ENCODE assay signal across 20 mouse cellular contexts in the genomic region with DNA sequence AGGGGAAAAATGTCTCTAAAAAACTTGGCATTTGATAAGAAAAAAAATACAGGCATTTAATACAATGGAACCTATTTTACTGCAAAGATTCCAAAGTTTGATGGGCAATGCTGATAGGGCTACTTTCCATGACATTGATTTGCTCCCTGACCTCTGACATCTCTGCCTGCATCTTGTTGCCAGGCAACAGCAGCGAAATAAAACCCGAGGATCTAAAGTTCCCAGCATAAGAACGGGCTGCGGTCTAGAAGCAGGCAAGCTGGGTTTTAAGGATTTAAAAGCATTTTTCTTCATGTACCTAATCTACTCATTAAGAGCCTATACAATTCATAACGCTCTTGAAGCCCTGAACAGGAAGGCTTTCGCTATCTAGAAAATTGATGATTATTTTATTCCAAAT. TPM values are rescaled to one million over a fixed set of nuclear protein-coding genes. Genes with fewer than 3 reads are reported as not detected.
DNase-seq lines count a peak whose midpoint lies in the region; ATAC-seq and TF ChIP-seq lines count a peak whose summit lies in the region.
"Had no signal": no experiment of that assay in that cellular context is flagged by ENCODE, and none has a peak within 500 bp of the region (broad histone marks: within the 10 kb centered on the region; RNA-seq: fewer than 3 reads in every experiment).

No protein-coding gene starts in this region.

- no peak for TF ChIP-seq POLR2A in brain, embryonic 14.5 days (IDR thresholded peaks at IDR 0.05; ENCODE audit: borderline replicate concordance, extremely low read depth, insufficient read depth, insufficient read length, poor library complexity, severe bottlenecking)

- peaks cover 10% of the 10 kb centered on the region for H3K4me1 ChIP-seq in hindbrain, embryonic 16.5 days (ENCODE audit: control insufficient read depth, insufficient read depth, low read depth, low read length)
- H3K4me1 ChIP-seq in hindbrain, embryonic 13.5 days (replicated peaks) = peaks cover 15% of the 10 kb centered on the region
- H3K4me1 ChIP-seq in embryonic facial prominence, embryonic 14.5 days (ENCODE audit: control insufficient read depth, insufficient read depth, low read length) = peaks cover 22% of the 10 kb centered on the region
- H3K4me1 ChIP-seq in neural tube, embryonic 13.5 days (replicated peaks) = peaks cover 22% of the 10 kb centered on the region
- H3K4me1 ChIP-seq in forebrain, postnatal 0 days (ENCODE audit: insufficient read depth) = no peaks in the 10 kb centered on the region
- H3K4me1 ChIP-seq: kidney, embryonic 15.5 days had no signal

- no peak overlapping the region for H3K27ac ChIP-seq in hindbrain, embryonic 16.5 days (ENCODE audit: low read depth, low read length)
- H3K27ac ChIP-seq in hindbrain, embryonic 13.5 days = no peak overlapping the region
- no peak overlapping the region for H3K27ac ChIP-seq in embryonic facial prominence, embryonic 14.5 days (replicated peaks; ENCODE audit: low read depth, low read length)
- H3K27ac ChIP-seq in neural tube, embryonic 13.5 days (replicated peaks) = 0 out of 2 replicates have a peak overlapping the region, but pooled peaks have one; percentile 28
- no peak overlapping the region for H3K27ac ChIP-seq in forebrain, postnatal 0 days (ENCODE audit: low read depth, low read length)
- H3K27ac ChIP-seq: heart, adult 2 months; kidney, embryonic 15.5 days; limb, embryonic 10.5 days had no signal

- no peak for TF ChIP-seq CTCF in brain, embryonic 14.5 days (IDR thresholded peaks at IDR 0.05; ENCODE audit: borderline replicate concordance, extremely low read depth, insufficient read depth, insufficient read length)
- no peak for TF ChIP-seq CTCF in forebrain, postnatal 0 days (IDR thresholded peaks at IDR 0.05; ENCODE audit: low read depth)

- no peaks in the 10 kb centered on the region for H3K9me3 ChIP-seq in hindbrain, embryonic 16.5 days (ENCODE audit: control insufficient read depth, low read length)
- H3K9me3 ChIP-seq in hindbrain, embryonic 13.5 days = no peaks in the 10 kb centered on the region
- no peaks in the 10 kb centered on the region for H3K9me3 ChIP-seq in embryonic facial prominence, embryonic 14.5 days (ENCODE audit: control insufficient read depth, low read length)
- no peaks in the 10 kb centered on the region for H3K9me3 ChIP-seq in neural tube, embryonic 13.5 days
- no peaks in the 10 kb centered on the region for H3K9me3 ChIP-seq in forebrain, postnatal 0 days (ENCODE audit: low read length)
- H3K9me3 ChIP-seq: kidney, embryonic 15.5 days; limb, embryonic 10.5 days had no signal

- no peak overlapping the region for H3K4me2 ChIP-seq in hindbrain, embryonic 16.5 days (ENCODE audit: low read length)
- no peak overlapping the region for H3K4me2 ChIP-seq in hindbrain, embryonic 13.5 days
- no peak overlapping the region for H3K4me2 ChIP-seq in embryonic facial prominence, embryonic 14.5 days (ENCODE audit: low read depth, low read length)
- no peak overlapping the region for H3K4me2 ChIP-seq in neural tube, embryonic 13.5 days
- H3K4me2 ChIP-seq in forebrain, postnatal 0 days (ENCODE audit: low read depth) = no peak overlapping the region
- H3K4me2 ChIP-seq: kidney, embryonic 15.5 days; liver, embryonic 11.5 days had no signal

- DNase-seq in brain, embryonic 14.5 days (ENCODE audit: low read depth) = peak; percentile 50
- peak; percentile 57 for DNase-seq in embryonic facial prominence, embryonic 14.5 days (ENCODE audit: low spot score)
- no peak for DNase-seq in ovary, postnatal 36 days (ENCODE audit: low spot score)
- DNase-seq in forebrain, postnatal 0 days = no peak
- DNase-seq: B cell, adult 2 months; cerebellum, adult 9-10 months; heart, adult 2 months; heart, postnatal 4 days; kidney, postnatal 4 days; layer of hippocampus, adult 9-11 months; lung, adult 2 months; lung, postnatal 4 days; thymus, adult 2 months had no signal

- H3K4me3 ChIP-seq in hindbrain, embryonic 16.5 days (ENCODE audit: low read length) = no peak overlapping the region
- no peak overlapping the region for H3K4me3 ChIP-seq in hindbrain, embryonic 13.5 days
- H3K4me3 ChIP-seq in embryonic facial prominence, embryonic 14.5 days (ENCODE audit: low read depth, low read length) = no peak overlapping the region
- no peak overlapping the region for H3K4me3 ChIP-seq in neural tube, embryonic 13.5 days
- no peak overlapping the region for H3K4me3 ChIP-seq in forebrain, postnatal 0 days (ENCODE audit: low read depth, low read length)
- H3K4me3 ChIP-seq: heart, adult 2 months; kidney, embryonic 15.5 days; limb, embryonic 10.5 days had no signal

- H3K36me3 ChIP-seq in hindbrain, embryonic 16.5 days (ENCODE audit: control insufficient read depth, insufficient read depth, low read length) = no peaks in the 10 kb centered on the region
- H3K36me3 ChIP-seq in hindbrain, embryonic 13.5 days = no peaks in the 10 kb centered on the region
- H3K36me3 ChIP-seq in embryonic facial prominence, embryonic 14.5 days (ENCODE audit: control insufficient read depth, insufficient read depth, low read length) = no peaks in the 10 kb centered on the region
- H3K36me3 ChIP-seq in neural tube, embryonic 13.5 days = no peaks in the 10 kb centered on the region
- no peaks in the 10 kb centered on the region for H3K36me3 ChIP-seq in forebrain, postnatal 0 days (ENCODE audit: insufficient read depth)
- H3K36me3 ChIP-seq: kidney, embryonic 15.5 days; limb, embryonic 10.5 days had no signal

- H3K9ac ChIP-seq in hindbrain, embryonic 16.5 days (ENCODE audit: low read depth, low read length) = no peak overlapping the region
- H3K9ac ChIP-seq in hindbrain, embryonic 13.5 days = no peak overlapping the region
- no peak overlapping the region; the same call in 1 of the 2 replicates for H3K9ac ChIP-seq in embryonic facial prominence, embryonic 14.5 days (ENCODE audit: low read depth, low read length)
- 0 out of 2 replicates have a peak overlapping the region, but pooled peaks have one; percentile 6 for H3K9ac ChIP-seq in neural tube, embryonic 13.5 days
- H3K9ac ChIP-seq in forebrain, postnatal 0 days = no peak overlapping the region
- H3K9ac ChIP-seq: kidney, embryonic 15.5 days had no signal

- ATAC-seq in hindbrain, embryonic 16.5 days = peak; percentile 54; the same call in 1 of the 2 replicates
- no peak for ATAC-seq in hindbrain, embryonic 13.5 days (ENCODE audit: low FRiP score)
- ATAC-seq in embryonic facial prominence, embryonic 14.5 days (ENCODE audit: low read depth) = 0 out of 2 replicates have a peak, but pooled peaks have one; percentile 47
- ATAC-seq in neural tube, embryonic 13.5 days (ENCODE audit: low read depth) = no peak
- ATAC-seq in forebrain, postnatal 0 days = no peak
- ATAC-seq: intestine, embryonic 16.5 days had no signal

- H3K27me3 ChIP-seq in hindbrain, embryonic 16.5 days (replicated peaks; ENCODE audit: control insufficient read depth, insufficient read depth, low read length) = no peaks in the 10 kb centered on the region
- no peaks in the 10 kb centered on the region for H3K27me3 ChIP-seq in hindbrain, embryonic 13.5 days
- H3K27me3 ChIP-seq in embryonic facial prominence, embryonic 14.5 days (replicated peaks; ENCODE audit: control insufficient read depth, insufficient read depth, low read length) = no peaks in the 10 kb centered on the region
- H3K27me3 ChIP-seq in neural tube, embryonic 13.5 days = no peaks in the 10 kb centered on the region
- no peaks in the 10 kb centered on the region for H3K27me3 ChIP-seq in forebrain, postnatal 0 days (ENCODE audit: insufficient read depth, low read length)
- H3K27me3 ChIP-seq: kidney, embryonic 15.5 days had no signal

- whole genome bisulfite sequencing in hindbrain, embryonic 16.5 days = 24% methylated on average over 6 of the region's 6 CpGs
- 29% methylated on average over 6 of the region's 6 CpGs for WGBS in hindbrain, embryonic 13.5 days
- 25% methylated on average over 6 of the region's 6 CpGs for WGBS in embryonic facial prominence, embryonic 14.5 days
- 27% methylated on average over 6 of the region's 6 CpGs for WGBS in neural tube, embryonic 13.5 days
- 24% methylated on average over 6 of the region's 6 CpGs for WGBS in forebrain, postnatal 0 days

RNA-seq across cellular contexts. Expression of gene Epb41l3, which starts 54.0 kb away (rescaled TPM):
- polyA plus RNA-seq in hindbrain, embryonic 16.5 days (2015; fragmentation: Nextera tagmentation; extraction: Ambion mirVana) = 114 and 115 TPM in 2 replicates
- 73.3 and 75.4 TPM in 2 replicates for polyA plus RNA-seq in hindbrain, embryonic 13.5 days (2015; fragmentation: Nextera tagmentation; extraction: Ambion mirVana)
- 19.2 and 51.7 TPM in 2 replicates for polyA plus RNA-seq in brain, embryonic 14.5 days (2012; rRNA removed)
- polyA plus RNA-seq in embryonic facial prominence, embryonic 14.5 days (2014; fragmentation: Nextera tagmentation; extraction: Ambion mirVana) = 127 and 142 TPM in 2 replicates
- 121 and 122 TPM in 2 replicates for polyA plus RNA-seq in neural tube, embryonic 13.5 days (2015; fragmentation: Nextera tagmentation; extraction: Ambion mirVana)
- total RNA-seq in forebrain, postnatal 0 days (2014; rRNA removed) = 57.9 and 68.6 TPM in 2 replicates
- polyA plus RNA-seq in forebrain, postnatal 0 days (2015; fragmentation: Nextera tagmentation; extraction: Ambion mirVana) = 44.1 and 54.1 TPM in 2 replicates

Comparison
In these comparisons a context has a peak if more than half of its experiments do, and no peak if none do; other contexts are left out.
1. ATAC-seq: peak in hindbrain, embryonic 16.5 days (single experiment) and embryonic facial prominence, embryonic 14.5 days (single experiment); none in hindbrain, embryonic 13.5 days (single experiment), neural tube, embryonic 13.5 days (single experiment) and forebrain, postnatal 0 days (single experiment).
2. DNase-seq: peak in brain, embryonic 14.5 days (single experiment) and embryonic facial prominence, embryonic 14.5 days (single experiment); none in ovary, postnatal 36 days (single experiment) and forebrain, postnatal 0 days (single experiment).